Mouse (Mus musculus): ENCODE data around the gene Vps13d.

The Vps13d gene

DNA sequence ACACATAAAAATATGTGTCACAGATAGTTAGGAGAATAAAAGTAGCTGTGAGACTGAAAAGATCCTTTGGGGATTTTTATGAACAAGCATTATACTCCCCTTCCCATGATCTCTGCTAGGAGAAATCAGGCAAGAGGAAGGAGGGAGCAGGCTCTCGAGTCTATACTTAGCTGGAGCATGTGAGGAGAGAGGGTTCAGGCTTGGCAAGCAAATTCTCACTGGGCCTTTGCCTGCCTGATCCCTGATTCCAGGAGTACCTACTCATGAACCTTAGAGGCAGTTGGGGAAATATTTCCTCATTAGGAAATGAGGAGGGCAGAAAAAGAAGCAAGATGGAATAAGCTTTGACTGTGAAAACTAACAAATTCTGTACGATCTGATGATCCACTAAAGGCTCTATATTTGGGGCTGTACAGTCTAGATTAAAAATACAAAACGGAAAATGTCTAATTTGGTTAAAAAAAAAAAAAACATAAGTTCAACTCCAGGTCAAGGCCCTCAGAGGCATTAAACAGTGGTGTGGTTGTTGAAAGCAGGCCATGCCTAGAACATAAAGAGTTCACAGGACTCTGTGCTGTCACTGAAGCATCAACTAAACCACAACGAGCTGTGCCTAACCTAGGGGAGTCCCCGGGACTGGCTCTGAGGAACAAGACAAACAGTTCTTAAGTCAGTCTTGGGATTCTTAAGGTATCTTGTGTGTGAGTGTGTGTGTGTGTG, 149.3 kb downstream of the Vps13d start:
- in situ Hi-C loops (cut with MboI; ENCODE audit: low sequenced_read_pairs), result no loop called here

DNA sequence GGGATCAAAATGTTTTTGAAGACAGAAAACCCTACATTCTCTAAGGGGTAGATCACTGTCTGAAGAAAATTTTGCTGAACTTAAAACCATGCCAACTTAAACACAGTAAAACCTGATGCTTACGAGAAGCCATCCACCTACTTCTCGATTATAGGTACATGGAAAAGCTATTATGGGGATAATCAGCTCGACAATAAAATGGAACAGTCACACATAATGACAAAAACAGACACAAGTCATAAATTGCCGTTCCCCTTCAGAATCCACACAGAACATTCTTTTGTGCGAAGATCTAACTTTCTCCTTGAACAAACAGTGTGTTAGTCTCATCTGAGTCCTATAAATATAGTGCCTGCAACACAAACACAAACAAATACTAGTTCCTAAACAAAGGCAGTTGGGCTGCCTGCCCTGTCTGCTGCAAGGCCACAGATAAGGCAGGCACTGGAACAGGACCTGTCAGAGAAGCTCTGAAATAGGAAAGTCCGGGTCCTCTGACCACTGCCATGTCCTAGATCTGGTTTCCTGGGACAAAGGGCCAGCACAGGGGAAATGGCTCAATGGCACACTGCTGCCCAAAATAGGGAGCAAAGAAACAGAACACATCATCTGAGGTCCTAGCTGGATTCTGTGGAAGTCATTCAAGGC, 153.5 kb downstream of the Vps13d start:
- in situ Hi-C loops (cut with MboI; ENCODE audit: low sequenced_read_pairs), result no loop called here

- in situ Hi-C loops (cut with MboI; ENCODE audit: low sequenced_read_pairs), result no loop called here
Measured at GRCm38 (mm10) chr4:145037631-145038416, 157.0 kb downstream of the Vps13d start.

DNA sequence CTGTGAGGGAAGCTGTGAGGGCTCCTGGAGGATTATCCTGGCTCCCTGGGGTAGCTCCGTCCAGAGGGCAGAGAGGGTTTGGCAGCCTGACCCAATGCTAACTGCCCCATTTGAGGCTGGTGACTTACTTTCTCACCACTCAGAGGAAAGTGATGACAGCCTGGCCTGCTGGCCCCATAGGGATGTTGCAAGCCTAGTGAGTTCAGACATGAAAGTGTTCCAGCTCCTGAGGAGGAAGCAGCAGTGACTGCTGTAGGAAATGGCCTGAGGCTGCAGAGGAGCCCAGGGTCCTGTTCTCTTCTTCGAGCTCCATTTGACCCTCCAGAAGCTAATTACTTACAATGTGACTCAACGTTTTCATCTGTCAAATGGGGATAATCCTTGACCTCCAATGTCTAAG, 157.8 kb downstream of the Vps13d start:
- in situ Hi-C loops (cut with MboI; ENCODE audit: low sequenced_read_pairs), result no loop called here

DNA sequence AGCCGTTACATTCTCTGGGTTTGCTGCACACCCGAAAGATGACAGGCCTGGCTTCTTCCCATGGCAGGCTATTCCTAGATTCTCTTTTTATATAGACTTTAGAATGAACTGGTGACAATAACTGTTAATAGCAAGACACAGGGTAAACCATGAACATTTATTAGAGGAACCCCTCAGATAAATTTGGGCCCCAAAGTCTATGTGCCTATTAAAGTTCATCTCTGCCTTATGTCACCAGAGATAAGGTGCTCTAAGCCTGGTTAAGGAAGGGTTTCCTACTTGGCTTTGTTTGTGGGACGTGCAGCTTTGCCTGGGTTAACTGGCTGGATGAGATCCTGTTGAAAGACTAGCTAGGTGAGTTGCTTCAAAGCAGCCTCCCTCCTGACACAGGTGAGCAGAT, 159.4 kb downstream of the Vps13d start:
- in situ Hi-C loops (cut with MboI; ENCODE audit: low sequenced_read_pairs), result no loop called here

- in situ Hi-C loops (cut with MboI; ENCODE audit: low sequenced_read_pairs), result no loop called here
Measured at GRCm38 (mm10) chr4:145034506-145035243, 160.1 kb downstream of the Vps13d start.

DNA sequence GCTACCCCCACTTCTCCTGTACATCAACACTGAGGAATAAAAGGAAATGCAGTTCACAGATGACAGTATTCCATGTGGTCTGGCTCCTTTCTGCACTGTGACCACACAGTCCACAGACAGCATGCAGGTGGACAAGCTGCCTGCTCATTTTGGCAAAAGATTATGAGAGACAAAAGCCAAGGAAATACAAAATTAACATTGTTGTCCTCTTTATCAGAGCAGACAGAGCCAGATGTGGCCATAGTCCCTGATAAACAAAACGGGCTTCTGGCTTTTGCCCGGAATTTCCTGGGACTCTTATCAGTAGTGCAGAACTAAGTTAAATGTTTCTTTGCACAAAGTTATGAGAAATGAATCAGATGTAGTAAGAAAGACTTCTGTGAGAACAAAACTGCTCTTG, 161.4 kb downstream of the Vps13d start:
- in situ Hi-C loops (cut with MboI; ENCODE audit: low sequenced_read_pairs), result no loop called here

DNA sequence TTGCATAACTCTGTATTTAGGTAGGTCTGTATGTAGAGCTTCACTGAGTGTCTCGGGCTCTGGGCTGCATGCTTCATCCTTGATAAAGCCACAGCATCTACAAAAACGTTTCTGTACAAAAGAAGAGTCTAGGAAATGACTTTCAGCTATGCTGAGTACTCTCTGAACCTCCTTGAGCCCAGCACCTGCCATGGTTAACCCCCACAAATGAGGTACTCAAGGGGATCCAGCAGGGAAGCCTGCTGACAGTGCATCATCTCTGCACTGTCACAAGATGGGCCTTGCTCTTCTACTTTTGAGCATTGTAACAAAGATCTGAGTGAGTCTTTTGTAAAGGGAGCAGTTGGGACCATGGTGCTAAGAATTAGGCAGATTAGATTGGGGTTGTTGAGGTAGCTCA, 162.2 kb downstream of the Vps13d start:
- in situ Hi-C loops (cut with MboI; ENCODE audit: low sequenced_read_pairs), result no loop called here

GRCm38 (mm10) chr4:145031510-145031909, 163.3 kb downstream of the Vps13d start:
- in situ Hi-C loops (cut with MboI; ENCODE audit: low sequenced_read_pairs), result no loop called here

DNA sequence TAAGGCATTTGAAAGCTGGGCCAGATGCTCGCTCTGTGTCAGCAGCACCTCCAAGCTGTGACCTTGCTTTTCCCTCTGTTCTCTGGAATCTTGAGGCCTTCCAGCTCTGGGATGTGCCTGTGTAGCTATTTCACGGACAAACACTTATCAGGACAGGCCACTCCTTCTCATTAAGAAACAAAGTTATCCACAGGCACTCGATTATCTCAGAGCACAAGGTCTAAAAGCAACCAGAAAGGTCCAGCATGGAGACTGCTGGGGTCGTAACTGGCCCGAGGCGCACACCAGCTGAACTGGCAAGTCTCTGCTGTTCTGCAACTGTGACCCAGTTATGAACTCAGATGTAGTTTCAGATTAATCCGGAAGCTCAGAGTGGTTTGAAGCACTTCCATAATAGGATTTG, 168.4 kb downstream of the Vps13d start:
- in situ Hi-C loops (cut with MboI; ENCODE audit: low sequenced_read_pairs), result no loop called here

DNA sequence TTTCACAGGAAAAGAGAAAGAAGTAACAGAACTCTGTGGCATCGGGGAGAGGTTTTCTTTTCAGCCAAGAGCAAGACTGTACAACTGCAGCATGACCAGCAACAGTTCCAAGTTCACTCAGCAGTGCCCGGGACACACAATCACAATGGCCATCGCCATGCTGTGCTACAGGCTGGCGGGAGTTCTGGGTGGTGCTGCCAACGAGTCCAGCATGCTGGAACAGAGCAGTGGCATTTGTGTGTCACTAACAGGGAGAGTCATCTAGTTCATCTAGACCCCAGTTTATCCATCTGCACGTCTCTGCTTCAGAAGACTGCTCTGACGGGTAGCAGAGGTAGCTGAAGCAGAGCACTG, 169.4 kb downstream of the Vps13d start:
- in situ Hi-C loops (cut with MboI; ENCODE audit: low sequenced_read_pairs), result no loop called here

- in situ Hi-C loops (cut with MboI; ENCODE audit: low sequenced_read_pairs), result no loop called here
Measured at GRCm38 (mm10) chr4:145024694-145025408, 170.0 kb downstream of the Vps13d start.

- in situ Hi-C loops (cut with MboI; ENCODE audit: low sequenced_read_pairs), result no loop called here
Measured at GRCm38 (mm10) chr4:145023911-145024310, 170.9 kb downstream of the Vps13d start.

DNA sequence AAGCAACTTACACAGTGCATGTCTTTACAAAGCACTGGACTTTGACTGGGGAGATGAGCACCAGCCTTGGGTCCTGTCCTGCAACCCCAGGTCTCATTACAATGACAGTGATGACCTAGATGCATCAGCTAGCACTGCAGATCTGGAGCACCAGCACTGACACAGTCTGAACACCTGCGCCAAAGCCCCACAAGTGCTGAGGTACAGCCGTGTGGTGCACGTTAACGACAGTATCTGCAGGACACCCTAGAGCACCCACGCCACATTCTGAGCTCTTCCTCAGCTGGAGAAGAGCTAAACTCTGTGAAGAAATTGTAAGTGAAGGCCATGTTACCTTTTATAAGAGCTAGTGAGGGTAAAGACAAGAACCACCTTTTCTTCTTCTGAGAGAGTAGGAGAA, 172.0 kb downstream of the Vps13d start:
- in situ Hi-C loops (cut with MboI; ENCODE audit: low sequenced_read_pairs), result no loop called here

- in situ Hi-C loops (cut with MboI; ENCODE audit: low sequenced_read_pairs), result no loop called here
Measured at GRCm38 (mm10) chr4:145022211-145022610, 172.6 kb downstream of the Vps13d start.

DNA sequence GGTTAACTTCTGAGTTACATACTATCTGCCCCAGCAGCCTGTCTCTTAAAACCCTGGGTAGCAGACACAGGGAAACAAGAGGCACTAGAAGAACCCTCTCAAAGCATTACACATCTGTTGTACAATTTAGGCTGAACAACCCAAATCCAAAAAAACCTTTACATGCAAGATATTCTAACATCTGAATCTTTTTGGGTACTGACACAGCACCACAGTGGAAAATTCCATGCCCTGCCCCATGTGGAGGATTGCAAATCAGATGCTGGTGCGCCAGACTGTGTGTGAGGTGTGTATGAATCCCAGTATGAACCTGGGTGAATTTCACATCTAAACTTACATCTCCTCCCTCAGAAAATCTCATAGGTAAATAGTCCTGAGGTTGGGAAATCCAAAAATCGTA, 174.4 kb downstream of the Vps13d start:
- in situ Hi-C loops (cut with MboI; ENCODE audit: low sequenced_read_pairs), result no loop called here

- in situ Hi-C loops (cut with MboI; ENCODE audit: low sequenced_read_pairs), result no loop called here
Measured at GRCm38 (mm10) chr4:145019121-145019714, 175.6 kb downstream of the Vps13d start.

GRCm38 (mm10) chr4:145017745-145018144, 177.1 kb downstream of the Vps13d start:
- in situ Hi-C loops (cut with MboI; ENCODE audit: low sequenced_read_pairs), result no loop called here

DNA sequence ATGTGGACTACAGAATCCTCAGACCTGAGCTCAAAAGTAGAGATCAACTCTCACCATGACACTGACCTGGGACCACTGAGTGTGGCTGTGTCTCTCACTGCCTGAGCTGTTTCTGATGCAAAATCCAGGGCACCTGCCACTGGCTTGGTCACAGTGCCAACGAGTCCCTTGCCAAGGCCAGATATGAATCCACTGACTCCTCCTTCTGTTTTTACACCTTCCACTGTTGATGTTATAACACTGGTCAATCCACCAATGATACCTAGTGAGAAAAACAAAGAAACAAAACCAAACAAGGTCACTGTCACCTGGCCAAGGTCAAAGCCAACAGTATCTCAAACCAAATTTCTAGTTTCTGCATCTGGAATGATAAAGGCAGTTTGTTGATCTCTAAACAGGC, 178.1 kb downstream of the Vps13d start:
- in situ Hi-C loops (cut with MboI; ENCODE audit: low sequenced_read_pairs), result no loop called here

GRCm38 (mm10) chr4:145014632-145014960, 180.2 kb downstream of the Vps13d start:
- in situ Hi-C loops (cut with MboI; ENCODE audit: low sequenced_read_pairs), result no loop called here

All from CH12F3 (cell line).